Comparison of ENCODE assay signal across 23 mouse cellular contexts in the genomic region with DNA sequence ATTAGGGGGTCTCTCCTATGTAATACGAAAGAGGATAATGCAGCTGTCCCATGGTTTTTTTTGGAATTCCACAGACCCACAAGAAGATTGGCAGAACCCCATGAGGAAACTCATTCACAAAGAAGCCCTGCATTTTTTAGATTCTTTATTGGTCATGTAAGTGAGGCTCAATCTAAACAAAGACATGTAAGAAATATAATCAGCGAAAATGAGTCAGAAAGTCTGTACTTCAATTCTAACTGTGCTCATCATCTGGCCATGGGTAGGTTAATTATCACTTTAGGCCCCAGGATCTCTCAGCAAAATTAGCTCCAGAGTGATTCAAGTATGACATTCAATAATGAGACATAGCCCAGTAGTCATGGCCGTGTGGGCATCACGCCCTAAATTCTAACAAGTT.
"Had no signal": no experiment of that assay in that cellular context is flagged by ENCODE, and none has a peak within 500 bp of the region (broad histone marks: within the 10 kb centered on the region; RNA-seq: fewer than 3 reads in every experiment).

No protein-coding gene starts in this region.

- DNase-seq: kidney, adult 18-20 months; kidney, adult 9 months; kidney, postnatal 25 days; left cerebral cortex, postnatal 4 days; liver, postnatal 0 days; lung, embryonic 14.5 days; retina, postnatal 1 day; right cerebral cortex, postnatal 14 days; right cerebral cortex, postnatal 4 days; thymus, adult 2 months; thymus, postnatal 25 days had no signal

- H3K36me3 ChIP-seq: intestine, embryonic 15.5 days; limb, embryonic 12.5 days; limb, embryonic 15.5 days; midbrain, embryonic 12.5 days; neural tube, embryonic 12.5 days; neural tube, embryonic 15.5 days had no signal

- ATAC-seq: intestine, embryonic 15.5 days; liver, postnatal 0 days; lung, postnatal 0 days; midbrain, embryonic 16.5 days had no signal

- H3K4me2 ChIP-seq: intestine, embryonic 15.5 days; limb, embryonic 12.5 days; limb, embryonic 15.5 days; liver, embryonic 11.5 days; lung, embryonic 14.5 days; midbrain, embryonic 12.5 days; neural tube, embryonic 12.5 days; neural tube, embryonic 15.5 days had no signal

- H3K27me3 ChIP-seq: intestine, embryonic 15.5 days; limb, embryonic 12.5 days; limb, embryonic 15.5 days; midbrain, embryonic 12.5 days; neural tube, embryonic 12.5 days; neural tube, embryonic 15.5 days had no signal

- H3K4me1 ChIP-seq: intestine, embryonic 15.5 days; limb, embryonic 12.5 days; limb, embryonic 15.5 days; midbrain, embryonic 12.5 days; neural tube, embryonic 12.5 days; neural tube, embryonic 15.5 days had no signal

- H3K9me3 ChIP-seq: intestine, embryonic 15.5 days; limb, embryonic 12.5 days; limb, embryonic 15.5 days; midbrain, embryonic 12.5 days; neural tube, embryonic 12.5 days; neural tube, embryonic 15.5 days had no signal

- H3K27ac ChIP-seq: intestine, embryonic 15.5 days; limb, embryonic 12.5 days; limb, embryonic 15.5 days; liver, embryonic 14.5 days; macrophage; midbrain, embryonic 12.5 days; neural tube, embryonic 12.5 days; neural tube, embryonic 15.5 days; stomach, postnatal 0 days had no signal

- H3K9ac ChIP-seq: intestine, embryonic 15.5 days; limb, embryonic 12.5 days; limb, embryonic 15.5 days; liver, embryonic 14.5 days; liver, postnatal 0 days; lung, embryonic 14.5 days; midbrain, embryonic 12.5 days; neural tube, embryonic 12.5 days; neural tube, embryonic 15.5 days had no signal

- H3K4me3 ChIP-seq: intestine, embryonic 15.5 days; limb, embryonic 12.5 days; limb, embryonic 15.5 days; midbrain, embryonic 12.5 days; neural tube, embryonic 12.5 days; neural tube, embryonic 15.5 days had no signal
